Mouse (Mus musculus) layer of hippocampus, adult 9-11 months (tissue): ENCODE measurements around the gene Zbed4.
"Not testable (repeated sequence)": the region's sequence is repeated elsewhere in the genome, so short reads cannot be mapped to it uniquely, and the experiment has no call there.

Experiments used
- DNase-seq: peaks from one replicate; pipeline ENCODE4 v3.0.0; 2022

The Zbed4 gene

GRCm38 (mm10) chr15:88813262-88813661 is 61.8 kb downstream of the Zbed4 start:
- DNase-seq, result no peak

GRCm38 (mm10) chr15:88813873-88814272 is 62.4 kb downstream of the Zbed4 start:
- DNase-seq, result not testable (repeated sequence)

DNA sequence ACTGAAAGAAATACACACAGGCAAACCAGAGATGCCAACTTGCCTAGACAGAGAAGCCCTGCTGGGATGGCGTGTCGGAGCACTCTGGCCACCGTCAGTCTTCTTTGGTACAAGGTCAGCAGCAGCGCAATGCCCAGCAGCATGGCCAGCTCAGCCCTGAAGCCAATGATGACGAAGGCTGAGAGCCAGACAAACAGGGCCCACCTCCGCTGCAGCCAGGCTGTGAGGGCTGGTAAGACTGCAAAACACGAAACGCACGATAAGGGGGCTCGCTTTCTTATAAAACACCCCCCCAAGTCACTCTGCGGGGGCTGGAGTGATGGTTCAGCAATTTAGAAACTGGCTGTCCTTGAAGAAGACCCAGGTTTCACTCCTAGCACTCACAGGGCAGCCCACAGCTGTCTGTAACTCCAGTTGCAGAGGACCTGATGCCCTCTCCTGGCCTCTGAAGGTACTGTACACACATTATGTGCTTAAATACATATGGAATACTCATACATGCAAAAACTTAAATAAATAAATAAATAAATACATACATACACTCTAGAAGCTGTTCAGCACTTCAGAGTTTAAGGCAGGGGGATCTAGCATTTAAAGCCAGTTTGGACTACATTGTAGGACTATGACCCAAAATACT is 63.1 kb downstream of the Zbed4 start:
- no peak for DNase-seq

DNA sequence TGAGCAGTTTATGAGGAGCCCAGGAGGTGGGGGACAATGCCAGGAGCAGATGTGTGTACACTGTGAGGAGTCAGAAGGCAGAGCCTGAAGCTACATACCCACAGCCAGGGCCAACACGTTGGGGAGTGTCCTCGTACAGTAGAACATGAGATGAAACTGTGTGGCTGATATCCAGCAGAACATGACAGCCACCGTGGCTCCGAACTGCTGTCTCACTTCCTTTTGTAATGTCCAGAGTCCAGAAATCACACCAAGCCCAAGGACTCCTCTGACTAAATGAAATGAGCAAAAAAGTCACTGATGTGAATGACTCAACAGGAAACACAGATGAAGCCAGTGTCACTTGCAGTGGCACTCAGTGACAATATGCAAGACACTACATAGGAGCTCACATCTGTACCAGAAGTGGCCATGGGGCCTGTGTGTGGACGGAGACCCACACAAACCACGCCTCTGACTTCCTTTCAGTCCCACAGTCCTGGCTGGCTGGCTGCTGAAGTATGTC is 63.8 kb downstream of the Zbed4 start:
- no peak for DNase-seq

DNA sequence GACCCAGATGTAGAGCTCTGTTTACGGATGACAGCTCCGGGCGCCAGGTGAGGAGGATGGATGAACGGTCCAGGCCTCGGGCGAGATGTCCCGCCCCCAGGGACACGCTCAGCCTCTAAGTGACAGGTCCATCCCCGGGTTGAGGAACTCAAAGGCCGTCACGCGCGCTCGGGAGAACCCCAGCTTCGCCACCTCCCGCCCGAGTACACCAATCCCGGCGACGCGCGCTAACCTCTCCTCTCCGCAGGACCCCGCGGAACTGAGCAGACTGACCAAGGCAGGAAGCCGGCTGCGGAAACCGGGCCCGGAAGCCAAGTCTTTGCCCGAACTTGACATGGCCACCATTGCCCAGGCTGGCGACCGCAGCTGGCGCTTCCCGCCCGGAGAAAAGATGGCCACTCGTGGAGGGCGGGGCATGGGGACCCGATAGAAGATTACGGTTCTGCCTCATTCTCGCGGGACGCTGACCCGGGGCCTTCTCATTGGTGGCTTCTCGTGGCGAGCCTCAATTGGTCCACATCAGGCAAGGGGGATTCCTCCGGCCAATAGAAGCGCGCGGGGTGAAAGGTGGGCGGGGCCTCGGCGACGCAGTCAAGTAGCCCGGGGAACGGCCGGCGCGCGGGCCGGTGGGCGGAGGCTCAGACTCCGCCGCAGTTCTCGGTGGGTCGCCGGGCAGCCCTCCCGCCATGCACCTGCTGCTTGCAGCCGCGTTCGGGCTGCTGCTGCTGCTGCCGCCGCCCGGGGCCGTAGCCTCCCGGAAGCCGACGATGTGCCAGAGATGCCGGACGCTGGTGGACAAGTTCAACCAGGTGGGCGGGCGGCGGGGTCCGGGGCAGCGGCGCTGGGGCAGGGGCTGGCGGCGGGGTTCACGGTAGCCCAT is 67.8 kb downstream of the Zbed4 start, which contains the start of the genes Alg12 and Creld2:
TSS of gene Alg12 (minus strand) at position 293 of the 880 bp plus-strand sequence.
TSS of gene Creld2 (plus strand) at position 621 of the 880 bp plus-strand sequence.
- peak; percentile 100 for DNase-seq

- DNase-seq, result no peak
These were observed 68.4 kb downstream of the Zbed4 start for GRCm38 (mm10) chr15:88819906-88820303.

GRCm38 (mm10) chr15:88821403-88821802 is 69.9 kb downstream of the Zbed4 start:
- no peak for DNase-seq

- no peak for DNase-seq
These were observed 71.1 kb downstream of the Zbed4 start for GRCm38 (mm10) chr15:88822513-88822912.

GRCm38 (mm10) chr15:88823376-88823775 is 71.9 kb downstream of the Zbed4 start:
- DNase-seq, result no peak

GRCm38 (mm10) chr15:88827466-88827865 is 76.0 kb downstream of the Zbed4 start:
- DNase-seq, result no peak

DNA sequence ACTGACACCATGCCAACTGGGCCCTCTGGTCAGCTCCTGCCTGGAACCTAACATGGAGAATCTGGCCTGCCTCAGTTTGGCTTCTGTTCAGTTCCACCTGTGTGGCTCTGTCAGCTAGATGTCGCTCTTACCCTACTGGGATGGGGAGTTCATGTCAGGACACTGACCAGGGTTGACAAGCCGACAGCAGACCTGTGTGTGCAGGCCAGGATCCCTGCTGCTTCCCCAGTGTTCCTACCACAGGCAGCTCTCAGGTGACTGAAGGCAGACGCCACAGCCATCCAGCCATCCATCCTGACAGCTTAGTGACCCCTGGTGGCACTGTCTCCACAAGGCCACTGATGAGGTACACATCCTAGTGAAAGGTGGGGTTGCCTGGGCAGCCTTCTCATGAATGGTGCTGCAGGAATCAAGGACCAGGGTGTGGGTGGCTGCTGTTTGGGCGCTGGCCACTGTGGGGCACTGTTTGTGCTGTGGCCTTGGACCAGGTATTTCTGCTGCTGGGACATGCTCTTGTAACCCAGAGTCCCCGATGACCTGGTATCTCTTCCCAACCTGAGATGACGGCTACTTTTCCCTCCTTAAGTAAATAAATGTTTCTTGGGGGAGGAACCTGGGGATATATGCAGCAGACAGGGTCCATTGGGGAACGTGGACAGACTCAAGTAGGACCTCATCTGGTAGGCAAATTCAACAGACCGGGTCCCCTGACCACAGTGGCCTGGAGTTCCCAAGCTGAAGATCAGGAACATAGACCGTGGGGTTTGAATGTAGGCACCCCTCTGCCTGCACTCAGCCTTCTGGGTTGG is 76.7 kb downstream of the Zbed4 start:
- no peak for DNase-seq

GRCm38 (mm10) chr15:88828800-88829705 is 77.6 kb downstream of the Zbed4 start:
- DNase-seq, result peak; percentile 85

DNA sequence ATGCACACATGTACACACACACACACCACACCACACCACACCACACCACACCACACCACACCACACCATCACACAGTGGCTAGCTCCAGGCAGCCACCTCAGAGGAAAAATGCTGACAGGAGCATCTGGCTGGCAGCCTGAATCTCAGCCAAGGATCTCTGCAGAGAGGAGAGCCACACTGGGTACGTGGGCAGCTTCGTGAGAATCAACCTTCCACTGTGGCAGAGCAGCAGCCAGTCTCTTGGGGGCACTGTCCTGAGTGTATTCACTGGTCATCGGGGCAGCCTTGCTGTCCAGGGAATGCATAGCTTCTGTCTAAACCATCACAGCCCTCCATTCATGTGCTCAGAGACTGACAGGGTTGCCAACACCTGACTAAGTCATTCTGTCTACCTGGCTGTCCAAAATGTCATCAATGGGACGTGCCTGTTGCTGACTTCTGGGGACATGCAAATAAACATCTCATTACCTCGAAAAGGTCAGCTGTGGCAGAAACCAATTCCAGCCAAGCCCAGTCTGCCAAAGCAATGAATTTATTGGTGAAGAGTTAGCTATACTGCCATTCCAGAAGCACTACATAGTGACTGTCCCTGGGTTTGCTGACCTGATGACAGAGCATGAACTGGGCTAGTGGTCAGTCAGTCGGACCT is 78.5 kb downstream of the Zbed4 start:
- no peak for DNase-seq

DNA sequence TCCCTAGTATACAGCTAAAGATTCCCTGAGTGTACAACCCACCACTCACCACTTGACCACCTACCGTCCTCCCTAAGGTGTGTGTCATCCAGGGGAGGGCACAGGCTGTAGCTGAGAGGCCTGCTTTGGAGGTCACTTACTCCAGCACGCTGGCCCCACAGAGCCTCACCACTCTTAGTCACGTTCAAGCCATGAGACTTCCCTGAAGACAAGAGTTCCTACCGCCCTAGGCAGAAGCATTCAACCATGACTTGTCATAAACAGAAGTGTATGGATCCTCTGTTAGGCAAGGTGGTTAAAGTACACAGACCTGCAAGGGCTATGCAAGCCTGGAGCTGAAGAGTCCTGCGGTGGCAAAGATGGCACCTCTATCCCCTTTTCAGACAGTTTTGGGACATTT is 79.2 kb downstream of the Zbed4 start:
- no peak for DNase-seq

DNA sequence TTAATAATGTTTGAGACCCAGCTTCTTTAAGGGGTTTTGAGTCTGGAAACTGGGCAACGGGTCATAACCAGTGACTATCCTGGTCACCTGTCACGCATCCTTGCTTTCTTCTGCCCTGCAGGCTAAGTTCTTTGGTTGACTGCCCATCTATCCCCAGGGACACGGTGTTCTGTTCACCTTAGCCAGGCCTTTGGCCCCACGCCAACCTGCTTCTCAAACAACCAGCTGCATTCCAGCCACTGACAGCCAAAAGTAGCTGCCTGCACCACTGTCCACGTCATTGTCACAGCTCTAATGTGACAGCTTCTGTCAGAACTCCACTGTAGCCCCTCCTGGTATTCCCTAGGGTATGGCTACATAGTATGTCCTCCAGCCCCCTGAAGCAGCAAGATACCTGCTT is 80.0 kb downstream of the Zbed4 start:
- DNase-seq, result no peak

- DNase-seq, result no peak
These were observed 81.1 kb downstream of the Zbed4 start for GRCm38 (mm10) chr15:88832536-88832935.
